Mouse (Mus musculus) cortical plate, adult 2 months (tissue): ENCODE measurements around the gene Ubl5.

Experiments used
- CTCF ChIP-seq: fragments of 200-500 bp; IDR thresholded peaks from 2 replicates; pipeline ENCODE4 v1.5.1; 2011; ENCODE audit warnings: mild to moderate bottlenecking, control low read depth, low read length; ENCODE audit not compliant: insufficient read depth; ENCODE audit errors: extremely low read depth
- POLR2A ChIP-seq: fragments of 200-500 bp; IDR thresholded peaks from 2 replicates; pipeline ENCODE4 v1.6.1; 2011; ENCODE audit warnings: mild to moderate bottlenecking, low read length, control low read depth; ENCODE audit not compliant: insufficient read depth; ENCODE audit errors: extremely low read depth

DNA sequence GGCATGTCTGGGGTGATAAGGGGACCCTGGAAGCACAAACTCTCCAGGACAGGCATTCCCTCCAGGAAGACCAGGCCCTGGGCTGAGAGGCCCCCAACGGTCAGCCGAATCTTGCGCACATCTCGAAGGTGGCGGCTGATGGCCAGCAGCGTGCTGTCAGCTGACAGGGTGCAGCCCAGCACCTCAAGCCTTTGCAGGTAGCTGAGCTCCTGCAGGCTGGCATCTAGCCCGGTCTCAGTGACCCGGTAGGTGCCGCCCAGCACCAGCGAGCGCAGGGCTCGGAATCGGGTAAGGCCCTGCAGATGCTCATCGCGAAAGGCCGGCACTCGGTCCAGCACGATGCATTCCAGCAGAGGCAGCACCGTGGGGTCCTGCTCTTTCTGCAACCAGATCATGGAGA is 4.1 kb upstream of the Ubl5 start:
- TF ChIP-seq POLR2A: no peak
- TF ChIP-seq CTCF: no peak
